Mouse (Mus musculus) frontal cortex, adult (tissue): ENCODE data around the gene Gnb1l.

Source experiments
- ATAC-seq: cut with Nextera tagmentation; 2 replicates; pipeline ENCODE4 v1.9.2; 2017; ENCODE audit warnings: mild to moderate bottlenecking, moderate library complexity, mixed read lengths; ENCODE audit not compliant: low TSS enrichment

Gene Gnb1l

GRCm38 (mm10) chr16:18498558-18498990 is at the start of gene Gnb1l, which contains the start of gene Rtl10:
Gnb1l (plus strand) TSS chr16:18498713.
Rtl10 (plus strand) TSS chr16:18498901.
- ATAC-seq = peak; percentile 98

- no peak for ATAC-seq
Observed at GRCm38 (mm10) chr16:18449005-18449404, 49.5 kb upstream of the Gnb1l start.

GRCm38 (mm10) chr16:18451486-18452181 is 46.9 kb upstream of the Gnb1l start:
- peak; percentile 64 for ATAC-seq

- ATAC-seq = peak; percentile 59
Observed at GRCm38 (mm10) chr16:18452361-18452862, 46.1 kb upstream of the Gnb1l start.

GRCm38 (mm10) chr16:18453846-18454245 is 44.7 kb upstream of the Gnb1l start:
- ATAC-seq = no peak

GRCm38 (mm10) chr16:18455407-18455806 is 43.1 kb upstream of the Gnb1l start:
- ATAC-seq = no peak

- ATAC-seq = no peak
Observed at GRCm38 (mm10) chr16:18458661-18459060, 39.9 kb upstream of the Gnb1l start.

GRCm38 (mm10) chr16:18459335-18459954 is 39.1 kb upstream of the Gnb1l start:
- no peak for ATAC-seq

GRCm38 (mm10) chr16:18459955-18460370 is 38.5 kb upstream of the Gnb1l start:
- ATAC-seq = no peak

GRCm38 (mm10) chr16:18460826-18461225 is 37.7 kb upstream of the Gnb1l start:
- no peak for ATAC-seq

- no peak for ATAC-seq
Observed at GRCm38 (mm10) chr16:18462031-18462430, 36.5 kb upstream of the Gnb1l start.

GRCm38 (mm10) chr16:18462598-18462997 is 35.9 kb upstream of the Gnb1l start:
- ATAC-seq = no peak

- ATAC-seq = peak; percentile 78
Observed at GRCm38 (mm10) chr16:18464271-18464670, 34.2 kb upstream of the Gnb1l start.

GRCm38 (mm10) chr16:18470829-18471228 is 27.7 kb upstream of the Gnb1l start:
- ATAC-seq = no peak

- no peak for ATAC-seq
Observed at GRCm38 (mm10) chr16:18471381-18471955, 27.0 kb upstream of the Gnb1l start.

GRCm38 (mm10) chr16:18471976-18472375 is 26.5 kb upstream of the Gnb1l start:
- ATAC-seq = no peak

- ATAC-seq = no peak
Observed at GRCm38 (mm10) chr16:18472416-18472815, 26.1 kb upstream of the Gnb1l start.

- ATAC-seq = no peak
Observed at GRCm38 (mm10) chr16:18472976-18473375, 25.5 kb upstream of the Gnb1l start.

GRCm38 (mm10) chr16:18474021-18474420 is 24.5 kb upstream of the Gnb1l start:
- no peak for ATAC-seq

GRCm38 (mm10) chr16:18477996-18478395 is 20.5 kb upstream of the Gnb1l start:
- ATAC-seq = no peak

GRCm38 (mm10) chr16:18479667-18480066 is 18.8 kb upstream of the Gnb1l start:
- ATAC-seq = no peak

- ATAC-seq = no peak
Observed at GRCm38 (mm10) chr16:18480933-18481485, 17.5 kb upstream of the Gnb1l start.
